Comparison of ENCODE assay signal across 10 mouse cellular contexts in genomic region chr5:106459120-106459641, GRCm38 (mm10). TPM values are rescaled to one million over a fixed set of nuclear protein-coding genes. Genes with fewer than 3 reads are reported as not detected.
DNase-seq lines count a peak whose midpoint lies in the region; ATAC-seq and TF ChIP-seq lines count a peak whose summit lies in the region.
"Had no signal": no experiment of that assay in that cellular context is flagged by ENCODE, and none has a peak within 500 bp of the region (broad histone marks: within the 10 kb centered on the region; RNA-seq: fewer than 3 reads in every experiment).

No protein-coding gene starts in this region.

- H3K27me3 ChIP-seq in forebrain, postnatal 0 days (ENCODE audit: insufficient read depth, low read length), result peaks cover 80% of the 10 kb centered on the region
- peaks cover 100% of the 10 kb centered on the region for H3K27me3 ChIP-seq in midbrain, embryonic 10.5 days (ENCODE audit: low read depth, poor library complexity, severe bottlenecking)

- no peaks in the 10 kb centered on the region for H3K36me3 ChIP-seq in ES-E14 (ENCODE audit: control insufficient read depth, insufficient read depth, low read length, poor library complexity, severe bottlenecking)
- H3K36me3 ChIP-seq in forebrain, postnatal 0 days (ENCODE audit: insufficient read depth), result no peaks in the 10 kb centered on the region
- no peaks in the 10 kb centered on the region for H3K36me3 ChIP-seq in midbrain, embryonic 10.5 days
- H3K36me3 ChIP-seq: liver, embryonic 13.5 days had no signal

- WGBS in forebrain, postnatal 0 days, result under 1% methylated on average over 31 of the region's 31 CpGs
- WGBS in midbrain, embryonic 10.5 days, result under 1% methylated on average over 31 of the region's 31 CpGs

- H3K4me2 ChIP-seq in forebrain, postnatal 0 days (ENCODE audit: low read depth), result peak overlapping the region; percentile 44

- DNase-seq in gastrocnemius, adult 2 months, result no peak
- DNase-seq in gastrocnemius, adult 8-10 months (ENCODE audit: low spot score in 2 of 2), result no peak
- no peak for DNase-seq in ES-E14 (ENCODE audit: low read depth, low spot score)
- DNase-seq in forebrain, postnatal 0 days, result no peak
- DNase-seq in midbrain, embryonic 10.5 days (ENCODE audit: low spot score), result peak; percentile 62
- DNase-seq in adrenal gland, postnatal 4 days (ENCODE audit: low spot score in 2 of 2), result no peak
- no peak for DNase-seq in frontal cortex, postnatal 10 days (ENCODE audit: low spot score in 2 of 2)
- no peak for DNase-seq in kidney, postnatal 25 days
- DNase-seq: liver, embryonic 13.5 days had no signal

- no peak for TF ChIP-seq CTCF in gastrocnemius, adult 2 months (IDR thresholded peaks at IDR 0.05)
- TF ChIP-seq CTCF in forebrain, postnatal 0 days (IDR thresholded peaks at IDR 0.05; ENCODE audit: low read depth), result no peak

- H3K4me1 ChIP-seq in ES-E14 (ENCODE audit: control insufficient read depth in 2 of 2, insufficient read depth in 2 of 2, low read length in 2 of 2, poor library complexity in 1 of 2), result peaks cover 0 to 4% of the 10 kb centered on the region in 2 experiments; a peak in 1 of 4 replicates
- no peaks in the 10 kb centered on the region for H3K4me1 ChIP-seq in forebrain, postnatal 0 days (ENCODE audit: insufficient read depth)
- peaks cover 70% of the 10 kb centered on the region for H3K4me1 ChIP-seq in midbrain, embryonic 10.5 days

- intact Hi-C loops in gastrocnemius, adult 2 months (cut with DNase I), result no loop called here

- in situ Hi-C loops in ES-E14 (cut with MboI; ENCODE audit: low sequenced_read_pairs in 2 of 2, unreplicated experiment in 2 of 2), result loop anchor here (5.0 to 25.0 kb wide), 4 partner anchors 293 to 1253 kb away; partner anchors contain the start of gene Tgfbr3 (in 1 of the 2)

- ATAC-seq in forebrain, postnatal 0 days, result 0 out of 2 replicates have a peak, but pooled peaks have one; percentile 12

- peak overlapping the region; percentile 71 for H3K4me3 ChIP-seq in gastrocnemius, adult 2 months
- H3K4me3 ChIP-seq in ES-E14 (ENCODE audit: insufficient read depth in 1 of 2, low read depth in 1 of 2, low read length in 2 of 2, poor library complexity in 1 of 2, severe bottlenecking in 1 of 2), result peak overlapping the region; percentile 59 to 71
- peak overlapping the region; percentile 30 for H3K4me3 ChIP-seq in forebrain, postnatal 0 days (ENCODE audit: low read depth, low read length)
- H3K4me3 ChIP-seq in midbrain, embryonic 10.5 days, result peak overlapping the region; percentile 66

- no peaks in the 10 kb centered on the region for H3K9me3 ChIP-seq in ES-E14 (ENCODE audit: control insufficient read depth, insufficient read depth, low read depth, low read length)
- H3K9me3 ChIP-seq in forebrain, postnatal 0 days (ENCODE audit: low read length), result no peaks in the 10 kb centered on the region
- no peaks in the 10 kb centered on the region for H3K9me3 ChIP-seq in midbrain, embryonic 10.5 days (replicated peaks)
- H3K9me3 ChIP-seq: liver, embryonic 13.5 days had no signal

- H3K27ac ChIP-seq in gastrocnemius, adult 2 months, result no peak overlapping the region
- no peak overlapping the region for H3K27ac ChIP-seq in ES-E14 (ENCODE audit: insufficient read depth, low read depth, low read length, poor library complexity, severe bottlenecking)
- H3K27ac ChIP-seq in forebrain, postnatal 0 days (ENCODE audit: low read depth, low read length), result no peak overlapping the region; the same call in 1 of the 2 replicates
- H3K27ac ChIP-seq in midbrain, embryonic 10.5 days (replicated peaks), result peak overlapping the region; percentile 86
- H3K27ac ChIP-seq: liver, embryonic 13.5 days had no signal

- H3K9ac ChIP-seq in ES-E14 (ENCODE audit: insufficient read depth, low read depth, low read length, poor library complexity, severe bottlenecking), result no peak overlapping the region
- H3K9ac ChIP-seq in forebrain, postnatal 0 days, result no peak overlapping the region
- H3K9ac ChIP-seq: liver, embryonic 13.5 days had no signal

TF ChIP-seq in ES-E14, 5 proteins besides CTCF, POLR2A, EP300 and RAD21:
- no peak for TF ChIP-seq MAFK (IDR thresholded peaks at IDR 0.05; ENCODE audit: insufficient read depth, low read depth, low read length)
- 0 out of 2 replicates have a peak, but pooled peaks have one; percentile 36 for TF ChIP-seq HCFC1 (IDR thresholded peaks at IDR 0.05; ENCODE audit: borderline replicate concordance, insufficient read depth, low read length)

RNA-seq across cellular contexts. Expression of gene Barhl2, which starts 1.2 kb away (rescaled TPM):
- not detected for total RNA-seq in gastrocnemius, adult 2 months (2021)
- not detected for total RNA-seq in gastrocnemius, adult 8-10 months (2022)
- total RNA-seq in ES-E14 (2012; rRNA removed), result not detected in 2 replicates
- total RNA-seq in forebrain, postnatal 0 days (2014; rRNA removed), result 4.5 and 9.4 TPM in 2 replicates
- polyA plus RNA-seq in forebrain, postnatal 0 days (2015; fragmentation: Nextera tagmentation; extraction: Ambion mirVana), result 1.3 and 1.5 TPM in 2 replicates
- polyA plus RNA-seq in midbrain, embryonic 10.5 days (2016; fragmentation: Nextera tagmentation; extraction: Ambion mirVana), result 4.4 and 5.3 TPM in 2 replicates
- total RNA-seq in adrenal gland, postnatal 4 days (2021), result not detected
- polyA plus RNA-seq: C2C12; liver, embryonic 13.5 days had no signal
